Mouse (Mus musculus) left cerebral cortex, postnatal 25 days (tissue): ENCODE results near the gene Cacna2d2. TPM values are rescaled to one million over a fixed set of nuclear protein-coding genes. Genes with fewer than 3 reads are reported as not detected.

Experiments
- DNase-seq, 2 experiments: peaks; one replicate each; pipeline ENCODE4 v3.0.0; 2022; ENCODE audit warnings: low spot score in 2 of 2, mixed read lengths in 1 of 2
- intact Hi-C: fragments of 180-260 bp; cut with DNase I; formaldehyde crosslinking; loops from one replicate; pipeline ENCODE4 v1.15.1; 2025
- total RNA-seq, 2 experiments: library from RNA; stranded (reverse); gene quantifications; 2 replicates each; pipeline ENCODE4 v1.2.3; 2021

Cacna2d2 gene
- total RNA-seq, 2 experiments from 2014 or later: 25.4 to 40.2 TPM

- DNase-seq: no peak
- intact Hi-C loops: no loop called here
Measured at GRCm38 (mm10) chr9:107400060-107400511, 674 bp downstream of the Cacna2d2 start.

GRCm38 (mm10) chr9:107400666-107401285 lies 1.4 kb downstream of the Cacna2d2 start:
- intact Hi-C loops: no loop called here
- DNase-seq: no peak

- intact Hi-C loops: no loop called here
Measured at GRCm38 (mm10) chr9:107403116-107403515, 3.7 kb downstream of the Cacna2d2 start.

GRCm38 (mm10) chr9:107409449-107409848 lies 10.0 kb downstream of the Cacna2d2 start:
- intact Hi-C loops: no loop called here
- DNase-seq: no peak

More at GRCm38 (mm10) chr9:107403116-107403515, 3.7 kb downstream of the Cacna2d2 start:
- no peak for DNase-seq

GRCm38 (mm10) chr9:107417106-107417505 lies 17.7 kb downstream of the Cacna2d2 start:
- DNase-seq: no peak
- intact Hi-C loops: no loop called here

DNA sequence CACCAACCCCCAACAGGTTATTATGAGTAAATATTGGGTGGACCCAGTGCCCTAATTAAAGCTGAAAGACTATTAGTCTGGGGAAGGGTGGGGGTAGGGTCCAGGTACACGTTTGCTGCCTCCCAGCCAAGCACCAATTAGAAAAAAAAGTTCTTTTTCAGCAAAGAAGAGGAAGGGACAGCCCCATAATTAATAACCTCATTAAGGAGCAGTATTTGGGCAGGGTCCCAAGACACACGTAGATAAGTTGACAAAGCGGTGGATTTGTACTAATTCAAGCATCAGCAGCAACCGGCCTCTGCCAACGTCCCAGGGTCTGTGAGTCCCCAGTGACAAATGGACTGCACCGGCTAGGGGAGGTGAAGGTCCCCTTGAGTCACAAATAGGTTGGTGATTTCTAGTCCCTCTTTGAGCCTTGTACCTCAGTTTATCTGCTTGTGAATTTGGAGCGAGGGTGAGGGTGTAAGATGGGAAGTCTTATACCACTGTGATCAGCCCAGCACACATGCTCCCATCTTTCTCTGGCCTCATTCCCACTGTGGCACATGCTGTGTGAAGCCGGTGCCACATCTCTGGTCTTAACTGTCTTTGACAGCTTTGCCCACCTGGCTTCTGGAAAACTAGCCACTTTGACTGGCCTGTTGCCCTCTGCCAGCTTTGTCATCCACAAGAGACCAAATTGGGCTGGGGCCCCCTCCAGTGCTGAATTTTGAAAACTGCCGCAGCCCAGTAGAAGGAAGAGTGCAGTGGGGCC lies 20.3 kb downstream of the Cacna2d2 start:
- intact Hi-C loops: no loop called here
- no peak for DNase-seq

DNA sequence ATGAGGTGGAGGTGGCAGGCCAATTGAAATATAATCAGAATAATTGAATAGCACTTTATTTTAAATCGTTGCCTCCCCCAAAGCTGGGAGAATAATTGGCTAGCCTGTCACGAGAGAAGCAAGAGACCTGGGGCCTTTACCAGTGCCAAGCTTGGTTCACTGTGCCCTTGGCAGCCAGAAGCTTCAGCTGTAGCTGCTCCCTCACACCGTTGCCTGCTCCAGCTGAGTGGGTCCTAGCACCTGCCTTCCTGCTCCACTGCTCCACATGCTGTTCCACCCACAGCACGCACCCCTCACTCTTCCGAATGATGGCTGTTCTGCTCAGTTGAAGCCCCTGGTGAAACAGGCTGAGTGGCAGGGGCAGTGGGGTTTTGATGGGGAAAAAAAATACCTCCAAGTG lies 21.5 kb downstream of the Cacna2d2 start:
- intact Hi-C loops: no loop called here
- DNase-seq: no peak

DNA sequence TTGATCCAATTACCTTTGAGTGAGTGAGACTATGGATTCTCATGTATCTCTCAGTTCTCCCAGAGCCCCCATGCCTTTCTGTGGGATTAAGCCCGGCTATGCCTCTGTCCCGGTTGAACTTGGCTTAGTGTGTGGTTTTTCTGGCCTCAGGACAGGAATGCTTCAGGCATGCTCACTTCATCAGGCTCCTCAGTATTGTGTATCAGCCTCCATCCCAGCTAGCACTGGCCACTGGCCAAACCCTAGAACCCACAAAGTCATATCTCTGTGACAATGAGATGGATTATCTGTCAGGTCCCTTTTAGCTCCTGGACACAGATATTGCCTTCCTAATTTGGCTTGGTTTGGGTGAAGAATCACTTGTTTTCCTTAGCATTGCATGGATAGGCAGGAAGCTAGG lies 23.5 kb downstream of the Cacna2d2 start:
- no peak for DNase-seq
- intact Hi-C loops: no loop called here

DNA sequence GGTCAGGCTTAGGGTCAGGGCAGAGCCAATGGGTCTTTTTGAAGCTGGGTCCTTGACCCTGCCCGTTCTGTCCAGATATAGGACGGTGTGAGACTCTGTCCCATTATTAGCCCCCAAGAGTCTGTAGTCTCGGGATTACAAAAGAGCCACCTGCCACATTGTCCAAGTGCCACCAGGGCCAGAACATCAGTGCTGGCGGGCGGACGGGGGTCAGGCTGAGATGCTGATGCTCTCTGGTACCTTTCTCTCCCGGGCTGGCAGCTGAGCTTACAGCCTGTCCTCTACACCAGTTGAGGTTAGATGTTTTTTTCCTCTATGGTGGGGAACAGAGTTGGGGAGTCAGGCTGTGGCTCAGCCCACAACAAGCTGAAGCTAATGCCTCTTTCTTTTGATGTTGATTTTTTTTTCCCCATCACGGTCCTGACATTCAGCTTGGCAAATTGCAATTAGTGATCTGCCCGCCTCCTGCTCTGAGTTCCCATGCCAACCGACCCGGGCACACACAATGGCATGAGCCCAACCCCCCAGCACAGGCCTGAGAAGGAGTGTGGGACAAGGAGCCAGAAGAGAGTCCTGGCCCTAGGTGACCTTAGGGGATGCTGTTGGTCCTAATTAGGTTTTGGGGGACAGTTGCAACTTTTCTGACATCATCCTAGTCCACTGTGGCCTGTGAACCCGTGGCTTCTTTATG lies 25.2 kb downstream of the Cacna2d2 start:
- no peak for DNase-seq
- intact Hi-C loops: no loop called here

DNA sequence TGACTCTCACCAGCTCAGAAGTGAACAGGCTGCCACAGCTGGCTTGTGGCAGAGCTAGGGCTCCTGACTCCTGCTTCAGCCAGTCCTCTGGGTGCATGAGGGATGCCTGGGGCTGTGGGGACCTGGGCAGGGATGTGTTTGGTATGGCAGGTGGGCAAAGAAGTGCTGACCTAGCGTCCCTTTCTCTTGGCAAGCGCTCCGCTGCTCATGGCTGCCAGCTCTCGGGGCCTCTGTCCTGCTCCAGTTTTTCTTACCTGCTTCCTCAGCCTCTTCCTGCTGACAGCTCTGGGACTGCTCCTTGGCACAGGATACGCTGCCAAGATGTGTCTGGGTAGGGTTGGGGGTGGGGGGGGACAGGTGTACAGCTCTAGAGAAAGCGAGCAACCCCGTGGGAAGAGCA lies 28.5 kb downstream of the Cacna2d2 start:
- intact Hi-C loops: no loop called here
- DNase-seq: no peak

GRCm38 (mm10) chr9:107428451-107429186 lies 29.2 kb downstream of the Cacna2d2 start:
- intact Hi-C loops: no loop called here
- DNase-seq: no peak

GRCm38 (mm10) chr9:107430445-107430844 lies 31.0 kb downstream of the Cacna2d2 start:
- intact Hi-C loops: no loop called here
- no peak for DNase-seq

GRCm38 (mm10) chr9:107432546-107432945 lies 33.1 kb downstream of the Cacna2d2 start:
- no peak for DNase-seq
- intact Hi-C loops: no loop called here

DNA sequence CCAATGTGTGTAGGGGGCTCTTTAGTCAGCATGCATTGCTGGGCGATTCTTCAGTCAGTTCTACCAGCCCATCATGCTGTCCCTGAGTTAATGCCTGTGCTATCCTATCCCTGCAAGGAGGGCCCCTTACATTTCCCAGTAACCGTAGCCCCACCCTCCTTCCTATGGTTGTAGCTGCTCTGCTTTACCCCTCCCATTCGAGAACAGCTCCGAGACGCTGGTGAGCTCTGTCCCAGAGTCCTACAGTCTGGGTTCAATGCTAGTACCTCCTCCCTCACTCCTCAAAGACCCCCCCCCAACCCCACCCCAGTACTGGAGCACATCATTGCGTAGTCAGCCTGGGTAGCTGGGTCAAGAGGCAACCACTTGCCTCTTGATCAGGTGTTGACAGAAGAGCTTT lies 35.4 kb downstream of the Cacna2d2 start:
- intact Hi-C loops: no loop called here
- DNase-seq: no peak

- no peak for DNase-seq
- intact Hi-C loops: no loop called here
Measured at GRCm38 (mm10) chr9:107435285-107435684, 35.9 kb downstream of the Cacna2d2 start.

GRCm38 (mm10) chr9:107442891-107443290 lies 43.5 kb downstream of the Cacna2d2 start:
- intact Hi-C loops: no loop called here
- no peak for DNase-seq

DNA sequence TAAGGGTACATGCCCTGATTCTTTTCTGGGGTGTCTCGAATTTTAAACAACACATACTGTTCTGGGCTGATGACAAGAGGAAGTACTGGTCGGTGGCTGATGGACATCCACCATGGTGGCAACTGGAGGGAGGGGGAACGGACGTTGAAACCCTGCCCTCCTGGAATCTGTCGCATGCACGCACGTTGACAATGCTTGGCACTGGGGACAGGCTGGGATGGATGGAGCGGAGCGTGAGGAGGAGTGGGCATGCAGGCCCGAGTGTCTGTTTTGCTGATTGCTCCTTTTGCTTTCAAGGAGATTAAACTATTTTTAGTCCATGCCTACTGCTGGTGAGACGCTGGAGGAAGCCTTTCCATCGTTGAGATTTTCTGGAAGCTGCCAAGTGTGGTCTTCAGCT lies 43.9 kb downstream of the Cacna2d2 start:
- intact Hi-C loops: no loop called here
- peak in 1 of 2 experiments; percentile 36 for DNase-seq

DNA sequence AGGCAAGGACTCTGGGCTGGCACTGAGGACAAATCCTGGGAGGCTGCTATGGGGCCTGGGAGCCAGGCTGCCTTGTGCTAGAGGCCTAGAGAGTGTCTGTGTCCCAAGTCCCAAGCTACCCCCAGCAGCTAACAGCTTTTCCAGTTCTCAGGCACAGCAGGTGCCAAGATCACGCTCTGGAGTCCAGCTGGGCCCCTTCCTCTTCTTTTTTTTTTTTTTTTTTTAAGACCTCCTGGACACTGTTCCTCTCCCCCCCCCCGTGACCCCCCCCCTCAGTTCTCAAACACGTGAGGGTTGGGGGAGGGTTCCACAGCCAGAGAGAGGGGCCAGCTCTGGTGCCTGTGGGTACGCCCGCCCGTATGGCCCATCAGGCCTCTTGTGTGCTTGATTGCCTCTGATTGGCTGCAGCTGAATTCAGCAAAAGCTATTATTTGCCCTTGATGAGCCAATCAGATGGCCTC lies 45.6 kb downstream of the Cacna2d2 start:
- DNase-seq: no peak
- intact Hi-C loops: no loop called here

- peak in 1 of 2 experiments; percentile 40 for DNase-seq
- intact Hi-C loops: no loop called here
Measured at GRCm38 (mm10) chr9:107448805-107449517, 49.5 kb downstream of the Cacna2d2 start.
